Mouse (Mus musculus): ENCODE measurements around the gene Unc79.

DNA sequence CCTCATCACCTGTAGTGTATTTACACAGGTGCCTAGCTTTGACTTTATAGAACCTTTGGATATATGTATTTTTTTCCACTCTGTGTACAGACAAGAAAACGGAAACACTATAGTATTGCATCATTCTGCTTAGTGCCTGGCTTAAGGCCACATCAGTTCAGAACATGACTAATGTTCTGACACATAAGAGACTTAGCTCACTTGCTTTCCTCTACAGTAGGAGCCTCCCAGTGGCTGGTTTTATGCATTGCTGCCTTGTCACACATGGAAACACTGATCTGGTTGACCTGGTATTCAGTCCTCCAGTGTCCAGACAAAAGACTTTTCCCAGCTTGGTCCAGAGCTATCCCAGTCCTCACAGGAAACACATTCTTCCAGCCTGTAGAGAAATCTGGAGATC lies 150.5 kb downstream of the Unc79 start:
- no peak for TF ChIP-seq CTCF (IDR thresholded peaks at IDR 0.05; ENCODE audit: control insufficient read depth, insufficient read depth, low read length)
- no peak for TF ChIP-seq POLR2A (IDR thresholded peaks at IDR 0.05; ENCODE audit: borderline replicate concordance, control insufficient read depth, low read depth, low read length)

Measured in bone marrow, adult 2 months (tissue).